Mouse (Mus musculus): Measurements from ENCODE around the gene Gipr.

- TF ChIP-seq EP300 (IDR thresholded peaks at IDR 0.05) (no peak), CTCF (IDR thresholded peaks at IDR 0.05) (no peak)
These were observed 46.1 kb downstream of the Gipr start, which contains the start of gene Fbxo46 for GRCm38 (mm10) chr7:19119631-19120429.

All from lung, postnatal 0 days (tissue).